Mouse (Mus musculus): ENCODE measurements around the gene Rps8.

GRCm38 (mm10) chr4:117108524-117108849, 47.6 kb downstream of the Rps8 start:
- TF ChIP-seq BHLHE40 (IDR thresholded peaks at IDR 0.05; ENCODE audit: borderline replicate concordance, low read depth, low read length) (no peak), CTCF (IDR thresholded peaks at IDR 0.05 in 2 of 3, conservative IDR thresholded peaks at IDR 0.05 in 1 of 3; ENCODE audit: control insufficient read depth in 1 of 3, insufficient read depth in 1 of 3, low read depth in 2 of 3, low read length in 3 of 3, poor library complexity in 1 of 3, severe bottlenecking in 1 of 3) (no peak), SMC3 (IDR thresholded peaks at IDR 0.05; ENCODE audit: low read depth, low read length) (no peak), USF1 (IDR thresholded peaks at IDR 0.05; ENCODE audit: low read depth, low read length) (no peak), POLR2A (IDR thresholded peaks at IDR 0.05; ENCODE audit: control insufficient read depth in 1 of 2, insufficient read depth in 1 of 2, low read depth in 1 of 2, low read length in 2 of 2, poor library complexity in 1 of 2) (no peak), MAX (IDR thresholded peaks at IDR 0.05; ENCODE audit: low read length) (no peak), MEF2A (IDR thresholded peaks at IDR 0.05; ENCODE audit: extremely low read depth, insufficient replicate concordance, low read depth, low read length, poor library complexity, severe bottlenecking) (no peak), KAT2A (conservative IDR thresholded peaks at IDR 0.05; ENCODE audit: low read depth, low read length) (no peak), MAFK (IDR thresholded peaks at IDR 0.05; ENCODE audit: borderline replicate concordance, low read depth, low read length) (no peak), SIN3A (IDR thresholded peaks at IDR 0.05; ENCODE audit: low read length) (no peak), EP300 (IDR thresholded peaks at IDR 0.05; ENCODE audit: low read depth in 1 of 2, low read length in 2 of 2) (no peak), ZKSCAN1 (IDR thresholded peaks at IDR 0.05; ENCODE audit: low read depth, low read length) (no peak), USF2 (IDR thresholded peaks at IDR 0.05; ENCODE audit: borderline replicate concordance in 1 of 2, insufficient read depth in 1 of 2, low read depth in 1 of 2, low read length in 2 of 2) (no peak)

Data from MEL (cell line).